Comparison of ENCODE assay signal across 8 mouse cellular contexts in the genomic region with DNA sequence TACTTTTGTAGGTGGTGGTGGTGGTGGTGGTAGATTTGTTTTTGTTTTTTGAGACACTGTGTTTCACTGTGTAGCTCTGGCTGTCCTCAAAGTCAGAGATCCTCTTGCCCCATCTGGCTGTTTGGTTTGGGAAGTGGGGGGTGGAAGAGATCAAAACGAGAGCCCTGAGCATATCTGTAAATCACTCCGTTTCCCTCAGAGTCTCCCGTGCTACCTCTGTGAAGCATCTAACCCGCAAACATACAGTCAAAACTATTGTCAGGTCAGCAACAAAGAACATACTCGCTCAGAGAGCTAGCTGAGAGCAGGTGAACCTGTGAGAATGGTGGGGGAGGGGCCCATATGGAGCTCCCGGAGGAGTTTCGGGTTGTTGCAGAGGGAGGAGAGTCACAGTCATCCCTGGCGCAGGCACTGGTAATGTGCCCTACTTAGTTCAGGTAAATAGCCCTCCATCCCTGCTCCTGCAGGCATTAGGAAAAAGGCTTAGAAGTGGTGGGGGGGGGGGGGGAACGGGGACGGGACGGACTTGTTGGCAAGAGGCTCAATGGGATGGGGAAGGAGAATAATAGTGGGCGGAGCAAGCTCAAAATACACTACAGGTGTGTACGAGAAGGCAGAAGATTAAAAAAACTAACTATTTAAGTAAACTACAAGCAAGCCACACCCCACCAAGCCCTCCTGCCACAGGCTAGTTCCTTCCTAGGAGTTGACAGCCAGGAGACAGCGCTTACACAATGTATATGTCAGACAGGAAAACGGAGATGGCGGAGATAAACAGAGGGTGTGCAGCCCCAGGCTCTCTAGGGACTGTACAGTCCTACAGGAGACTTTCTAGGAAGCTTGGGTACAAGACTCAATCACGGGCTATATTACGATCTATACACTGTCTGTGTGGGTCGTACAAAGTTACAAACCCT. TPM values are rescaled to one million over a fixed set of nuclear protein-coding genes. Genes with fewer than 3 reads are reported as not detected.
DNase-seq lines count a peak whose midpoint lies in the region; ATAC-seq and TF ChIP-seq lines count a peak whose summit lies in the region.
"Had no signal": no experiment of that assay in that cellular context is flagged by ENCODE, and none has a peak within 500 bp of the region (broad histone marks: within the 10 kb centered on the region; RNA-seq: fewer than 3 reads in every experiment).

No protein-coding gene starts in this region.

- no peak for TF ChIP-seq CTCF in layer of hippocampus, adult 2 months (conservative IDR thresholded peaks at IDR 0.05)

- H3K27ac ChIP-seq in layer of hippocampus, adult 2 months, result no peak overlapping the region

- ATAC-seq in megakaryocyte progenitor cell, adult 5-6 weeks (replicated peaks; ENCODE audit: poor library complexity), result peak; percentile 64
- ATAC-seq: hindbrain, embryonic 16.5 days had no signal

- DNase-seq in kidney, postnatal 10 days, result peak; percentile 27
- no peak for DNase-seq in kidney, adult 18-20 months
- peak; percentile 44 for DNase-seq in ZHBTc4 (ENCODE audit: low read depth, low spot score)
- DNase-seq in induced T-regulatory cell, adult 2 months (ENCODE audit: low read depth), result peak; percentile 74
- DNase-seq in T-cell, adult 2 months (ENCODE audit: low spot score), result no peak
- no peak for DNase-seq in layer of hippocampus, adult 2 months (ENCODE audit: low spot score in 2 of 2)

- H3K4me3 ChIP-seq in layer of hippocampus, adult 2 months, result no peak overlapping the region

RNA-seq across cellular contexts. Expression of a gene that starts 15.7 kb away (rescaled TPM):
- 26.3 and 33.4 TPM in 2 replicates for total RNA-seq in megakaryocyte progenitor cell, adult 5-6 weeks (2015)
- 10.0 and 20.8 TPM in 2 replicates for total RNA-seq in megakaryocyte progenitor cell, adult 5-6 weeks (2017)
- total RNA-seq in layer of hippocampus, adult 2 months (2021), result 10 to 100 TPM; 54.3 to 60.0 TPM

RNA-seq across cellular contexts. Expression of a gene that starts 24.5 kb away (rescaled TPM):
- 84.3 and 95.9 TPM in 2 replicates for total RNA-seq in megakaryocyte progenitor cell, adult 5-6 weeks (2015)
- 133 and 162 TPM in 2 replicates for total RNA-seq in megakaryocyte progenitor cell, adult 5-6 weeks (2017)
- 10 to 100 TPM; 65.9 to 69.3 TPM for total RNA-seq in layer of hippocampus, adult 2 months (2021)

Comparison
In these comparisons a context has a peak if more than half of its experiments do, and no peak if none do; other contexts are left out.
1. DNase-seq: peak in kidney, postnatal 10 days (single experiment), ZHBTc4 (single experiment) and induced T-regulatory cell, adult 2 months (single experiment); none in kidney, adult 18-20 months (single experiment), T-cell, adult 2 months (single experiment) and layer of hippocampus, adult 2 months (0 of 2).